Mouse (Mus musculus): Measurements from ENCODE around the gene Cyp1a2.
A peak's percentile ranks its signal among the peaks of the same experiment; 100 is the strongest.
"Not testable (repeated sequence)": the region's sequence is repeated elsewhere in the genome, so short reads cannot be mapped to it uniquely, and the experiment has no call there.

Gene Cyp1a2

GRCm38 (mm10) chr9:57683520-57683919, at the start of gene Cyp1a2:
Gene Cyp1a2, minus strand, starts transcription at chr9:57683703.
- no peak for DNase-seq

- no peak for DNase-seq
These were observed 44.8 kb upstream of the Cyp1a2 start for GRCm38 (mm10) chr9:57728312-57728711.

- no peak for DNase-seq
These were observed 41.2 kb upstream of the Cyp1a2 start for GRCm38 (mm10) chr9:57724701-57725100.

GRCm38 (mm10) chr9:57723796-57724195, 40.3 kb upstream of the Cyp1a2 start:
- no peak for DNase-seq

DNA sequence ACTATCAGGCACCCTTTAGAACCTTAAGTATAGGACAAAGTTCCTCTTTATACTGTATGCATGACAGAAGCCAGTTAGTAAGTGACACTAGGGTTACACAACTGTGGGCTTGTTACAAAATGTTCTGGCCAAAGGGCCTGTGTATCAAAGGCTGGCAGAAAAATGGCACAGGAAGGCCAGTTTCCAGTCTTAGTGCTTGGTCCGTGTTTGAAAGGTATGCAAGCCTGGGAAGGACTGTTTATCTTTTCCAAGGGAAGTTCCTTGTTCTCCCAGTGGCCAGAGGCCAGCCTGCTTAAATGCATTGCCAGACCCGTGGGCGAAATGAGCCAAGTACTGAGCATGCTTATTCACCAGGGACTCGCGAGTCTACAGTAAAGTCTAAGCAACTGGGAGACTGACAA, 39.8 kb upstream of the Cyp1a2 start:
- DNase-seq, result peak; percentile 77

DNA sequence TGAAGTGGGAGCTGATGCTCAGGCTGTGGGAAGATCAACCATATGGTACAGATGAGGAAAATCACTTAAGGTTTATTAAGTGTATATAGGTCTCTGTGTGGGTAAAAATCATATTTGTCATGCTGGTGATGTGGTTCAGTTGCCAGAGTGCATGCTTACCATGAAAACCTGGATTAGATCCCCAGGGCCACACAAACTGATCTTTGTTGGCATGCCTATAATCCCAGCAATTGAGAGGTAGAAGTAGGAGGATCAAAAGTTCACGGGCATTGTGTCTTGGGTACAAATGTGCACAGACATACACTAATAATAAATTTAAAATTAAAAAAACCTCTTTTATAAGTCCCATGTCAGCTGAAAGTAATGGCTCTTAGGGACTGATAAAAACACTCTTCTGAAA, 38.9 kb upstream of the Cyp1a2 start:
- no peak for DNase-seq

GRCm38 (mm10) chr9:57720736-57721135, 37.2 kb upstream of the Cyp1a2 start:
- DNase-seq, result no peak

GRCm38 (mm10) chr9:57718408-57718807, 34.9 kb upstream of the Cyp1a2 start:
- DNase-seq, result no peak

GRCm38 (mm10) chr9:57712194-57712593, 28.7 kb upstream of the Cyp1a2 start:
- DNase-seq, result no peak

GRCm38 (mm10) chr9:57710214-57710613, 26.7 kb upstream of the Cyp1a2 start:
- not testable (repeated sequence) for DNase-seq

- peak; percentile 55 for DNase-seq
These were observed 25.3 kb upstream of the Cyp1a2 start for GRCm38 (mm10) chr9:57708720-57709274.

- DNase-seq, result peak; percentile 94
These were observed 24.7 kb upstream of the Cyp1a2 start, which contains the start of gene Edc3 for GRCm38 (mm10) chr9:57708068-57708719. Gene Edc3, plus strand, starts transcription at chr9:57708540.

- no peak for DNase-seq
These were observed 23.0 kb upstream of the Cyp1a2 start for GRCm38 (mm10) chr9:57706496-57706895.

DNA sequence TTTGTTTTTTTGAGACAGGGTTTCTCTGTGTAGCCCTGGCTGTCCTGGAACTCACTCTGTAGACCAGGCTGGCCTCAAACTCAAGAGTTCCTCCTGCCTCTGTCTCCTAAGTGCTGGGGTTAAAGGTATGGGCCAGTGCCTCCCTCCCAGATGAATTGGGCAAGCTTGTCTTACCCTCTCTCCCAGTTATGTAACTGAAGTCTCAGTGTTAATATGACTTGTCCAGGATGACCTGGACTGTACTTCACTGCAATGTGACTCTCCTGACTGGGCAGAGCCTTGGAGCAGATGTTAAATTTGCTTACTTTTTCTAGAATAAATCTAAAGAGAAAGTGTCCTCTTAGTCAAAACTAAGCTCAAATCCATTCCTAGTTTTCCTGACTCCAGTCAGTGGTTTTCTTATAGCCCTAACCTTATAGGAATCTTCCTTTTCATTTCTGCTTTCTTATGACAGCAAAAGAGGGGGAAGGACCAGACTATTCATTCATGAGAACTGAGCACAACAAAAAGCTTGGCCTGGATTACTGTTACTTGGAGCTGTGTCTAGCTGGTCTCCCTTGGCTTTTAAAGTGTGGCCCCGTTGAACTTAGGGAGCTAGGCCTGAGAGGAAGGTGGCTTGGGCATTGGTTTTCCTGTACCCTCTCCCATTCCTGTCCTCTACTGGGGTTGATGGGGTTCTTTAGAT, 15.1 kb upstream of the Cyp1a2 start:
- DNase-seq, result no peak

DNA sequence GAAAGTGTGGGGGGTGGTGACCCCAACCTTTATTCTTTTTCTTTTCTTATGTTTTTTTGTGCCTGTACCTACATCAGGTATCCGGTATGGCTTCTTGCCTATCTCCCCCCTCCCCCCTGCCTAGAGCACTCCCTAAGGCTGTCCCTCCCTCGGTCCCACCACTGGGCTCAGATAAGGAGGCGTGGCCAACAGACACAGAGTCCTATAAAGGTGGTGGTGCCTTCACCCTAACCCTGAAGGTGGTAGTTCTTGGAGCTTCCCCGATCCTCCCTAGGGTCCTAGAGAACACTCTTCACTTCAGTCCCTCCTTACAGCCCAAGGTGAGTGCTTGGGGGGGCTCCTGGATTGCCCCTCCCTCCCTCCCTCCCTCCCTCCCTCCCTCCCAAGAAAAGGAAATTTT, 13.9 kb upstream of the Cyp1a2 start:
- DNase-seq, result no peak

DNA sequence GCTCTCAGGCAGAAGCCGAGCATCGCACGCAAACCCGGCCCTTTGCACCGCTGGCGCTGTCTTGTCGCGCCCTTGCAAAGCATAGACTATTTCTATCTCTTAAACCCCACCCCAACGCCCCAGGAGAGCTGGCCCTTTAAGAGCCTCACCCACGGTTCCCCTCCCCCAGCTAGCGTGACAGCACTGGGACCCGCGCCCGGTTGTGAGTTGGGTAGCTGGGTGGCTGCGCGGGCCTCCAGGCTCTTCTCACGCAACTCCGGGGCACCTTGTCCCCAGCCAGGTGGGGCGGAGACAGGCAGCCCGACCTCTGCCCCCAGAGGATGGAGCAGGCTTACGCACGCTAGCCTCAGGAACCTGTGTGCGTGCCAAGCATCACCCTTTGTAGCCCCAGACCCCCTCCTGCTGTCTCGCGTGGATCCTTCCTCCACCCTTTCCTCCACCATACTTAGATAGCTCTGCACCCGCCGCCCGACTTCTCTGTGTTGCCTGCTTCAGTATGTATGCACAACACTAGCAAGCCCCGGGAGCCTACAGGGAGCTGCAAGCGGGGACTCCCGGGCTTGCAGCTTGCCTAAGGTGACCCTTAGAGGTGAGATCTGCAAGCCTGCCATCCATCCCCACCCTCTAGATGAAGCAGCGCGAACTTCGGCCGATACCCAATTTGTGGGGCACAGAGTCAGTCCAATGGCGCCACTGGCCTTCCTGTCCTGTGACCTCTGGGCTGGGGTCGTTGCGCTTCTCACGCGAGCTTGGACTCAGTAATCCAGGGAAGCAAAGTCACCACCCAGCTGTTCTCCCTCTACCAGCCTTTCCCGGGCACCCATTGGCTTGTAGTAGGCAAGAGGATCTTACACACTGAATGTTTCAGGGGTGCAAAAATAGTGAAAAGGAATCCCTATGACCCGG, 13.1 kb upstream of the Cyp1a2 start:
- DNase-seq, result peak; percentile 50

GRCm38 (mm10) chr9:57694108-57694507, 10.6 kb upstream of the Cyp1a2 start:
- no peak for DNase-seq

GRCm38 (mm10) chr9:57688606-57689005, 5.1 kb upstream of the Cyp1a2 start:
- no peak for DNase-seq

GRCm38 (mm10) chr9:57688158-57688557, 4.7 kb upstream of the Cyp1a2 start:
- DNase-seq, result peak; percentile 68

DNA sequence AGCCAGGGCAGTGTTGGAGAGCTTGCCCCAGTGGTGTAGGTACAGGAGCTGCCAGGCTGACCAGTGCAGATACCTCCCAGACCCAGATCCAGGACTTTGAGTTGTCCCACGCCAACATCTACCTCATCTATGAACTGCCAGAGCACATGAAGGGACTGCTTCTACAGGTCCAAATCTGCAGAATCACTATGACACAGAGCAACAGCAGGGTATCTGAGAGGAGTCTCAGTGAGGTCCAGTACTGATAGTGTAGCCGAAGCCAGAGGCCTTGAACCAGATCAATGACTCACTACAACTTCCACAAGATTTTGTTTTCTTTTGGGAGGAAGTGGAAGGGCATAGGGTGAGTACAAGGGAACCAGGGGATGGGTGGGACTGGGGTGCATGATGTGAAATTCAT, 4.2 kb upstream of the Cyp1a2 start, which contains the start of gene Cyp1a1:
Gene Cyp1a1 (plus strand): TSS at position 178 of the 400 bp plus-strand sequence.
- DNase-seq, result no peak

DNA sequence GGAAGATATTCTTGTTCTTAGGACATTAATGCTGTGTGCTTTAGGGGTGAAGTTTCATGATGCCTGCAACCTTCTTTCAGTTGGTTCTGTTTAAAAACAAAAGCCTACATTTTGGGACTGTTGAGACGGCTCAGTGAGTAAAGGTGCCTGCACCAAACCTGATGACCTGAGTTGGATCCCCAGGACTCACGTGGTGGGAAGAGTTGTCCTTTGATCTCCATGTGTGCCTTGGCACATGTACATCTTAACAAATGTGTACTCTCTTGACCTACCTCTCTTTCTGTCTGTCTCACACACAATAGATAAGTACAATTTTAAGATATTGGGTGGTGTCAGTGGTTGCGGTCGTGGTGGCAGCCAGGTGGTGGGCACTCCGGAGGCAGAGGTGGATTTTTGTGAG, 2.5 kb upstream of the Cyp1a2 start:
- DNase-seq, result no peak

- DNase-seq, result no peak
These were observed 2.1 kb downstream of the Cyp1a2 start for GRCm38 (mm10) chr9:57681411-57681810.

DNA sequence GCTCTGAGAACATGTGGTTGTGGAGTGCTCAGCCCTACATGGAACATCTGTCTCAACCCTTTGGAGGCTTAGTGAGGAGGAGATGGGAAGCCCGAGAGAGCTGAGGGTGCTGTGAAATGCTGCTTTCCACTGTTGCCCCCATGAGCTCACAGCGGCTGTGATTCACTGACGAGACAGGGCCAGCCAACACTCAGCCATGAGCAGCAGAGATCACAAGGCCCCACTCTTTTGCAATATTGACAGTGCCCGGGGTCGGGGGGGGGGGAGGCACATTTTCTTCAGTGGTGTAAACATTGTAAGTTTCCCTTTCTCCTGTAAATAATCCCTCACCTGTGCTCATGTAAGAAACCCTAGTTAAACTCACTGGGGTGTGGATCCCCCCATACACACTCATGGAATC, 12.0 kb downstream of the Cyp1a2 start:
- no peak for DNase-seq
